Mouse (Mus musculus) hindbrain, embryonic 12.5 days (tissue): Measurements from ENCODE around the gene Itgb2. TPM values are rescaled to one million over a fixed set of nuclear protein-coding genes. Genes with fewer than 3 reads are reported as not detected.

Source experiments
- ATAC-seq: fragments of 200-750 bp; cut with Nextera tagmentation; 2 replicates; pipeline ENCODE4 v1.8.0; 2017; ENCODE audit warnings: moderate TSS enrichment; ENCODE audit not compliant: low FRiP score
- H3K27ac ChIP-seq: fragments of 300-500 bp; sonication (generic); 2 replicates; pipeline ENCODE4 v1.5.1; 2016; ENCODE audit warnings: mild to moderate bottlenecking
- H3K27me3 ChIP-seq: fragments of 300-500 bp; sonication (generic); 2 replicates; pipeline ENCODE4 v1.6.1; 2016; ENCODE audit warnings: mild to moderate bottlenecking
- H3K36me3 ChIP-seq: fragments of 300-500 bp; sonication (generic); 2 replicates; pipeline ENCODE4 v1.6.1; 2016; ENCODE audit warnings: mild to moderate bottlenecking
- H3K4me1 ChIP-seq: fragments of 300-500 bp; sonication (generic); 2 replicates; pipeline ENCODE4 v1.6.1; 2016
- H3K4me2 ChIP-seq: fragments of 300-500 bp; sonication (generic); replicated peaks from 2 replicates; pipeline ENCODE4 v1.6.1; 2016; ENCODE audit warnings: mild to moderate bottlenecking
- H3K4me3 ChIP-seq: fragments of 300-500 bp; sonication (generic); 2 replicates; pipeline ENCODE4 v1.5.1; 2016; ENCODE audit warnings: mild to moderate bottlenecking
- H3K9ac ChIP-seq: fragments of 300-500 bp; sonication (generic); 2 replicates; pipeline ENCODE4 v1.6.1; 2016; ENCODE audit warnings: mild to moderate bottlenecking, moderate library complexity
- H3K9me3 ChIP-seq: fragments of 300-500 bp; sonication (generic); replicated peaks from 2 replicates; pipeline ENCODE4 v1.6.1; 2016; ENCODE audit warnings: mild to moderate bottlenecking
- WGBS: fragments of 180-500 bp; shearing (Covaris S2); methylation state at CpG from one replicate; pipeline ENCODE4 v1.1.7; 2016; 5-methylcytosine and 5-hydroxymethylcytosine counted together
- polyA plus RNA-seq: library from polyadenylated mRNA; unstranded; fragments of >200 nt; fragmentation: Nextera tagmentation; extraction: Ambion mirVana; gene quantifications from 2 replicates; pipeline ENCODE4 v1.2.1, GENCODE M21; 2016

Itgb2 gene
- 0.70 and 1.6 TPM in 2 replicates for polyA plus RNA-seq

GRCm38 (mm10) chr10:77530140-77530539, at the start of gene Itgb2:
Itgb2 (plus strand) TSS chr10:77530252.
- Histone ChIP-seq H3K4me3 (no peak within 1 kb of the TSS), H3K36me3 (no peaks in the 10 kb centered on the region), H3K4me2 (no peak within 1 kb of the TSS), H3K9me3 (no peaks in the 10 kb centered on the region), H3K9ac (no peak within 1 kb of the TSS), H3K27me3 (no peaks in the 10 kb centered on the region), H3K27ac (no peak within 1 kb of the TSS), H3K4me1 (no peaks in the 10 kb centered on the region)
- no peak for ATAC-seq
- 69% methylated on average over 9 of the region's 9 CpGs for WGBS

GRCm38 (mm10) chr10:77481814-77482213, 48.2 kb upstream of the Itgb2 start:
- no peak overlapping the region for H3K4me3 ChIP-seq
- H3K4me1 ChIP-seq = no peaks in the 10 kb centered on the region
- no peaks in the 10 kb centered on the region for H3K27me3 ChIP-seq
- no peak overlapping the region for H3K9ac ChIP-seq
- H3K9me3 ChIP-seq = no peaks in the 10 kb centered on the region
- H3K4me2 ChIP-seq = no peak overlapping the region
- H3K36me3 ChIP-seq = peaks cover 9% of the 10 kb centered on the region
- no peak for ATAC-seq
- no peak overlapping the region for H3K27ac ChIP-seq

GRCm38 (mm10) chr10:77484205-77484935, 45.7 kb upstream of the Itgb2 start:
- ATAC-seq = peak; percentile 27; the same call in 1 of the 2 replicates
- no peak overlapping the region for H3K4me2 ChIP-seq
- H3K27me3 ChIP-seq = no peaks in the 10 kb centered on the region
- no peak overlapping the region for H3K27ac ChIP-seq
- H3K9ac ChIP-seq = no peak overlapping the region
- H3K4me1 ChIP-seq = no peaks in the 10 kb centered on the region
- no peak overlapping the region for H3K4me3 ChIP-seq
- WGBS = 64% methylated on average over 18 of the region's 18 CpGs
- peaks cover 35% of the 10 kb centered on the region for H3K36me3 ChIP-seq
- H3K9me3 ChIP-seq = no peaks in the 10 kb centered on the region

GRCm38 (mm10) chr10:77485786-77486185, 44.3 kb upstream of the Itgb2 start:
- Histone ChIP-seq H3K4me1 (no peaks in the 10 kb centered on the region), H3K9me3 (no peaks in the 10 kb centered on the region), H3K9ac (no peak overlapping the region), H3K27ac (no peak overlapping the region), H3K4me3 (no peak overlapping the region), H3K36me3 (peaks cover 41% of the 10 kb centered on the region), H3K27me3 (no peaks in the 10 kb centered on the region), H3K4me2 (no peak overlapping the region)
- WGBS = 87% methylated on average over 3 of the region's 3 CpGs
- no peak for ATAC-seq

GRCm38 (mm10) chr10:77488168-77488567, 41.9 kb upstream of the Itgb2 start:
- no peak overlapping the region for H3K4me2 ChIP-seq
- no peak for ATAC-seq
- no peaks in the 10 kb centered on the region for H3K27me3 ChIP-seq
- 95% methylated on average over 7 of the region's 7 CpGs for WGBS
- H3K27ac ChIP-seq = no peak overlapping the region
- no peak overlapping the region for H3K9ac ChIP-seq
- no peak overlapping the region for H3K4me3 ChIP-seq
- no peaks in the 10 kb centered on the region for H3K9me3 ChIP-seq
- H3K36me3 ChIP-seq = peaks cover 57% of the 10 kb centered on the region
- H3K4me1 ChIP-seq = no peaks in the 10 kb centered on the region

- H3K9ac ChIP-seq = no peak overlapping the region
- peaks cover 77% of the 10 kb centered on the region for H3K36me3 ChIP-seq
- no peaks in the 10 kb centered on the region for H3K4me1 ChIP-seq
- no peaks in the 10 kb centered on the region for H3K9me3 ChIP-seq
- 94% methylated on average over 6 of the region's 6 CpGs for WGBS
- H3K4me3 ChIP-seq = no peak overlapping the region
- H3K27ac ChIP-seq = no peak overlapping the region
- no peak for ATAC-seq
- H3K27me3 ChIP-seq = no peaks in the 10 kb centered on the region
- no peak overlapping the region for H3K4me2 ChIP-seq
Measured at GRCm38 (mm10) chr10:77491585-77491984, 38.5 kb upstream of the Itgb2 start.

GRCm38 (mm10) chr10:77492885-77493284, 37.2 kb upstream of the Itgb2 start:
- Histone ChIP-seq H3K9ac (no peak overlapping the region), H3K27ac (no peak overlapping the region), H3K4me2 (no peak overlapping the region), H3K4me3 (no peak overlapping the region), H3K27me3 (no peaks in the 10 kb centered on the region), H3K4me1 (no peaks in the 10 kb centered on the region), H3K9me3 (no peaks in the 10 kb centered on the region), H3K36me3 (peaks cover 77% of the 10 kb centered on the region)
- WGBS = 95% methylated on average over 3 of the region's 3 CpGs
- no peak for ATAC-seq

GRCm38 (mm10) chr10:77497185-77497584, 32.9 kb upstream of the Itgb2 start:
- no peak overlapping the region for H3K4me3 ChIP-seq
- 93% methylated on average over 13 of the region's 13 CpGs for WGBS
- no peak for ATAC-seq
- H3K9me3 ChIP-seq = no peaks in the 10 kb centered on the region
- no peaks in the 10 kb centered on the region for H3K27me3 ChIP-seq
- peaks cover 78% of the 10 kb centered on the region for H3K36me3 ChIP-seq
- H3K9ac ChIP-seq = no peak overlapping the region
- no peak overlapping the region for H3K27ac ChIP-seq
- no peaks in the 10 kb centered on the region for H3K4me1 ChIP-seq
- no peak overlapping the region for H3K4me2 ChIP-seq

- no peak overlapping the region for H3K4me3 ChIP-seq
- H3K4me2 ChIP-seq = no peak overlapping the region
- 88% methylated on average over 6 of the region's 6 CpGs for WGBS
- no peaks in the 10 kb centered on the region for H3K27me3 ChIP-seq
- H3K9ac ChIP-seq = no peak overlapping the region
- H3K36me3 ChIP-seq = peaks cover 80% of the 10 kb centered on the region
- no peaks in the 10 kb centered on the region for H3K4me1 ChIP-seq
- no peaks in the 10 kb centered on the region for H3K9me3 ChIP-seq
- no peak for ATAC-seq
- no peak overlapping the region for H3K27ac ChIP-seq
Measured at GRCm38 (mm10) chr10:77498254-77498653, 31.8 kb upstream of the Itgb2 start.

GRCm38 (mm10) chr10:77500636-77501035, 29.4 kb upstream of the Itgb2 start:
- H3K36me3 ChIP-seq = peaks cover 77% of the 10 kb centered on the region

GRCm38 (mm10) chr10:77502967-77503922, 26.8 kb upstream of the Itgb2 start:
- no peaks in the 10 kb centered on the region for H3K27me3 ChIP-seq
- H3K9ac ChIP-seq = no peak overlapping the region
- no peak for ATAC-seq
- WGBS = 82% methylated on average over 25 of the region's 25 CpGs
- H3K27ac ChIP-seq = no peak overlapping the region
- no peaks in the 10 kb centered on the region for H3K9me3 ChIP-seq
- H3K4me1 ChIP-seq = 0 out of 2 replicates have a peak, but pooled peaks cover 3% of the 10 kb centered on the region
- peaks cover 73% of the 10 kb centered on the region for H3K36me3 ChIP-seq
- H3K4me3 ChIP-seq = no peak overlapping the region
- H3K4me2 ChIP-seq = no peak overlapping the region

More at GRCm38 (mm10) chr10:77500636-77501035, 29.4 kb upstream of the Itgb2 start:
- Histone ChIP-seq H3K27me3 (no peaks in the 10 kb centered on the region), H3K4me2 (no peak overlapping the region), H3K4me3 (no peak overlapping the region), H3K4me1 (no peaks in the 10 kb centered on the region), H3K27ac (no peak overlapping the region), H3K9me3 (no peaks in the 10 kb centered on the region), H3K9ac (no peak overlapping the region)
- WGBS = 84% methylated on average over 14 of the region's 14 CpGs
- ATAC-seq = no peak

- Histone ChIP-seq H3K9ac (no peak overlapping the region), H3K4me2 (no peak overlapping the region), H3K4me3 (no peak overlapping the region), H3K36me3 (peaks cover 71% of the 10 kb centered on the region), H3K4me1 (peaks cover 4% of the 10 kb centered on the region; the same call in 1 of the 2 replicates), H3K27me3 (no peaks in the 10 kb centered on the region), H3K27ac (no peak overlapping the region), H3K9me3 (no peaks in the 10 kb centered on the region)
- 94% methylated on average over 6 of the region's 6 CpGs for WGBS
- ATAC-seq = no peak
Measured at GRCm38 (mm10) chr10:77504143-77504542, 25.9 kb upstream of the Itgb2 start.
